12 mouse cellular contexts compared by ENCODE assay signal in genomic region chr4:55451026-55451425, GRCm38 (mm10).
DNase-seq lines count a peak whose midpoint lies in the region; ATAC-seq and TF ChIP-seq lines count a peak whose summit lies in the region.
"Had no signal": no experiment of that assay in that cellular context is flagged by ENCODE, and none has a peak within 500 bp of the region (broad histone marks: within the 10 kb centered on the region; RNA-seq: fewer than 3 reads in every experiment).

No protein-coding gene starts in this region.

- H3K4me2 ChIP-seq in hindbrain, postnatal 0 days (ENCODE audit: low read depth, low read length) = no peak overlapping the region
- no peak overlapping the region for H3K4me2 ChIP-seq in hindbrain, embryonic 14.5 days (replicated peaks)
- H3K4me2 ChIP-seq: embryonic facial prominence, embryonic 15.5 days; limb, embryonic 15.5 days had no signal

- no peak overlapping the region for H3K27ac ChIP-seq in hindbrain, postnatal 0 days
- H3K27ac ChIP-seq in hindbrain, embryonic 14.5 days = no peak overlapping the region
- H3K27ac ChIP-seq in spleen, adult 2 months (ENCODE audit: insufficient read depth, low read length) = no peak overlapping the region
- H3K27ac ChIP-seq in bone marrow, adult 2 months (ENCODE audit: control insufficient read depth, insufficient read depth, low read depth, low read length, poor library complexity) = no peak overlapping the region
- H3K27ac ChIP-seq: embryonic facial prominence, embryonic 15.5 days; hindbrain, embryonic 10.5 days; limb, embryonic 15.5 days had no signal

- peak; percentile 51 for TF ChIP-seq CTCF in hindbrain, postnatal 0 days (IDR thresholded peaks at IDR 0.05; ENCODE audit: low read depth)
- peak; percentile 23; the same call in 1 of the 2 replicates for TF ChIP-seq CTCF in spleen, adult 2 months (IDR thresholded peaks at IDR 0.05; ENCODE audit: extremely low read depth, insufficient read depth, insufficient read length, insufficient replicate concordance)
- peak; percentile 42; the same call in 1 of the 2 replicates for TF ChIP-seq CTCF in bone marrow, adult 2 months (IDR thresholded peaks at IDR 0.05; ENCODE audit: control insufficient read depth, insufficient read depth, low read length)

- no peaks in the 10 kb centered on the region for H3K27me3 ChIP-seq in hindbrain, postnatal 0 days (ENCODE audit: insufficient read depth, low read length)
- no peaks in the 10 kb centered on the region for H3K27me3 ChIP-seq in hindbrain, embryonic 14.5 days (ENCODE audit: control insufficient read depth, insufficient read depth, low read length)
- no peaks in the 10 kb centered on the region for H3K27me3 ChIP-seq in spleen, adult 2 months (ENCODE audit: control insufficient read depth, insufficient read depth, low read length)
- H3K27me3 ChIP-seq: embryonic facial prominence, embryonic 15.5 days; limb, embryonic 15.5 days had no signal

- no peaks in the 10 kb centered on the region for H3K36me3 ChIP-seq in hindbrain, postnatal 0 days (ENCODE audit: insufficient read depth, low read length)
- no peaks in the 10 kb centered on the region for H3K36me3 ChIP-seq in hindbrain, embryonic 14.5 days (replicated peaks; ENCODE audit: control insufficient read depth, insufficient read depth)
- no peaks in the 10 kb centered on the region for H3K36me3 ChIP-seq in spleen, adult 2 months (ENCODE audit: control insufficient read depth, insufficient read depth, low read length)
- H3K36me3 ChIP-seq: embryonic facial prominence, embryonic 15.5 days; hindbrain, embryonic 10.5 days; limb, embryonic 15.5 days had no signal

- no peak for ATAC-seq in hindbrain, postnatal 0 days
- ATAC-seq in hindbrain, embryonic 14.5 days (ENCODE audit: low FRiP score) = no peak

- H3K4me3 ChIP-seq in hindbrain, postnatal 0 days (ENCODE audit: low read length) = no peak overlapping the region
- no peak overlapping the region for H3K4me3 ChIP-seq in hindbrain, embryonic 14.5 days (replicated peaks; ENCODE audit: low read length)
- H3K4me3 ChIP-seq in spleen, adult 2 months (ENCODE audit: extremely low read depth, insufficient read depth, insufficient read length) = no peak overlapping the region
- no peak overlapping the region for H3K4me3 ChIP-seq in bone marrow, adult 2 months (replicated peaks; ENCODE audit: control insufficient read depth, low read depth, low read length)
- H3K4me3 ChIP-seq: embryonic facial prominence, embryonic 15.5 days; hindbrain, embryonic 10.5 days; limb, embryonic 15.5 days had no signal

- no peak overlapping the region for H3K9ac ChIP-seq in hindbrain, postnatal 0 days (replicated peaks; ENCODE audit: low read length)
- H3K9ac ChIP-seq in hindbrain, embryonic 14.5 days = no peak overlapping the region
- H3K9ac ChIP-seq: embryonic facial prominence, embryonic 15.5 days; limb, embryonic 15.5 days had no signal

- H3K9me3 ChIP-seq in hindbrain, postnatal 0 days (ENCODE audit: low read length) = no peaks in the 10 kb centered on the region
- H3K9me3 ChIP-seq in hindbrain, embryonic 14.5 days (ENCODE audit: control insufficient read depth, low read length) = no peaks in the 10 kb centered on the region
- H3K9me3 ChIP-seq: embryonic facial prominence, embryonic 15.5 days; hindbrain, embryonic 10.5 days; limb, embryonic 15.5 days had no signal

- DNase-seq in hindbrain, postnatal 0 days (ENCODE audit: low spot score) = peak; percentile 20
- no peak for DNase-seq in hindbrain, embryonic 14.5 days (ENCODE audit: low spot score)
- DNase-seq in spleen, adult 2 months (ENCODE audit: low read depth in 1 of 2, low spot score in 2 of 2) = peak in 1 of 2 experiments; percentile 10
- no peak for DNase-seq in spleen, adult 12 weeks (ENCODE audit: low spot score)
- DNase-seq in thymus, postnatal 36 days = peak; percentile 11 to 35
- DNase-seq in left cerebral cortex, adult 8-10 months (ENCODE audit: low spot score in 2 of 2) = no peak
- no peak for DNase-seq in right cerebral cortex, postnatal 36 days (ENCODE audit: low spot score in 2 of 2)
- DNase-seq: midbrain, embryonic 14.5 days had no signal

- no peak for TF ChIP-seq POLR2A in spleen, adult 2 months (IDR thresholded peaks at IDR 0.05; ENCODE audit: low read depth, low read length)
- no peak for TF ChIP-seq POLR2A in bone marrow, adult 2 months (IDR thresholded peaks at IDR 0.05; ENCODE audit: borderline replicate concordance, control insufficient read depth, low read depth, low read length)

- WGBS in hindbrain, postnatal 0 days = 75% methylated on average over 4 of the region's 4 CpGs
- 72% methylated on average over 4 of the region's 4 CpGs for whole genome bisulfite sequencing in hindbrain, embryonic 14.5 days
- WGBS in spleen, adult 2 months = 59% methylated on average over 4 of the region's 4 CpGs
- 65% methylated on average over 4 of the region's 4 CpGs for WGBS in bone marrow, adult 2 months

- no peaks in the 10 kb centered on the region for H3K4me1 ChIP-seq in hindbrain, postnatal 0 days (ENCODE audit: insufficient read depth, low read length)
- no peaks in the 10 kb centered on the region for H3K4me1 ChIP-seq in hindbrain, embryonic 14.5 days (replicated peaks; ENCODE audit: control insufficient read depth, insufficient read depth, low read length)
- H3K4me1 ChIP-seq in spleen, adult 2 months (ENCODE audit: control insufficient read depth, insufficient read depth, insufficient read length) = no peaks in the 10 kb centered on the region
- H3K4me1 ChIP-seq in bone marrow, adult 2 months (ENCODE audit: control insufficient read depth, insufficient read depth, low read length) = no peaks in the 10 kb centered on the region
- H3K4me1 ChIP-seq: embryonic facial prominence, embryonic 15.5 days; hindbrain, embryonic 10.5 days; limb, embryonic 15.5 days had no signal

Comparison
In these comparisons a context has a peak if more than half of its experiments do, and no peak if none do; other contexts are left out.
1. DNase-seq: peak in hindbrain, postnatal 0 days (single experiment) and thymus, postnatal 36 days (2 of 2); none in hindbrain, embryonic 14.5 days (single experiment), spleen, adult 12 weeks (single experiment), left cerebral cortex, adult 8-10 months (0 of 2) and right cerebral cortex, postnatal 36 days (0 of 2).
2. Peak in every context shown above with its lines, with median percentiles within 50 percentile points of each other: CTCF ChIP-seq.